Mouse (Mus musculus): ENCODE data around the gene Pla2g2f.

GRCm38 (mm10) chr4:138745884-138746283 is 11.5 kb downstream of the Pla2g2f start:
- TF ChIP-seq TAL1 (conservative IDR thresholded peaks at IDR 0.05; ENCODE audit: low read depth, low read length), result no peak
- no peak for TF ChIP-seq CTCF (IDR thresholded peaks at IDR 0.05; ENCODE audit: low read depth, low read length)
- no peak for TF ChIP-seq GATA1 (IDR thresholded peaks at IDR 0.05; ENCODE audit: borderline replicate concordance, low read length)
- TF ChIP-seq POLR2AphosphoS5 (IDR thresholded peaks at IDR 0.05; ENCODE audit: insufficient replicate concordance, low read depth, low read length), result no peak

Measured in G1E (cell line).